Mouse (Mus musculus): ENCODE measurements around the gene Tfeb. TPM values are rescaled to one million over a fixed set of nuclear protein-coding genes. Genes with fewer than 3 reads are reported as not detected.

Gene Tfeb
- polyA plus RNA-seq, 1 experiment = 7.6 TPM

GRCm38 (mm10) chr17:47767081-47767455, 30.2 kb downstream of the Tfeb start:
- H3K79me3 ChIP-seq (ENCODE audit: low read depth) = no peaks in the 10 kb centered on the region
- no peak overlapping the region for H3ac ChIP-seq (ENCODE audit: control insufficient read depth, insufficient read length, low read depth)
- no peaks in the 10 kb centered on the region for H3K27me3 ChIP-seq (ENCODE audit: control insufficient read depth, insufficient read depth, insufficient read length)
- TF ChIP-seq FOSL1 (IDR thresholded peaks at IDR 0.05; ENCODE audit: insufficient read depth, low read length, poor library complexity, severe bottlenecking) = no peak
- no peak for TF ChIP-seq MYOG (IDR thresholded peaks at IDR 0.05; ENCODE audit: control insufficient read depth, extremely low read depth, insufficient read length)
- no peak for TF ChIP-seq USF1 (IDR thresholded peaks at IDR 0.05; ENCODE audit: low read depth)
- TF ChIP-seq CEBPB (IDR thresholded peaks at IDR 0.05; ENCODE audit: low read depth) = no peak
- no peak for TF ChIP-seq MYOD1 (IDR thresholded peaks at IDR 0.05; ENCODE audit: control insufficient read depth, insufficient read length, low read depth)
- H3K79me2 ChIP-seq (ENCODE audit: control insufficient read depth, insufficient read depth) = no peaks in the 10 kb centered on the region
- no peaks in the 10 kb centered on the region for H3K36me3 ChIP-seq (ENCODE audit: control insufficient read depth, insufficient read depth)
- no peak overlapping the region for H3K4me3 ChIP-seq (ENCODE audit: insufficient read depth, poor library complexity, severe bottlenecking)

- Histone ChIP-seq H3K36me3 (ENCODE audit: control insufficient read depth, insufficient read depth) (no peaks in the 10 kb centered on the region), H3K27me3 (ENCODE audit: control insufficient read depth, insufficient read depth, insufficient read length) (no peaks in the 10 kb centered on the region), H3K79me2 (ENCODE audit: control insufficient read depth, insufficient read depth) (no peaks in the 10 kb centered on the region), H3K4me3 (ENCODE audit: insufficient read depth, poor library complexity, severe bottlenecking) (no peak overlapping the region), H3K79me3 (ENCODE audit: low read depth) (no peaks in the 10 kb centered on the region), H3ac (ENCODE audit: control insufficient read depth, insufficient read length, low read depth) (no peak overlapping the region)
- TF ChIP-seq FOSL1 (IDR thresholded peaks at IDR 0.05; ENCODE audit: insufficient read depth, low read length, poor library complexity, severe bottlenecking) (no peak), CEBPB (IDR thresholded peaks at IDR 0.05; ENCODE audit: low read depth) (no peak), USF1 (IDR thresholded peaks at IDR 0.05; ENCODE audit: low read depth) (no peak), MAX (IDR thresholded peaks at IDR 0.05) (no peak), MYOG (IDR thresholded peaks at IDR 0.05; ENCODE audit: control insufficient read depth, extremely low read depth, insufficient read length) (no peak), CTCF (IDR thresholded peaks at IDR 0.05; ENCODE audit: control insufficient read depth, insufficient read depth, insufficient read length) (no peak), MYOD1 (IDR thresholded peaks at IDR 0.05; ENCODE audit: control insufficient read depth, insufficient read length, low read depth) (no peak)
Measured at GRCm38 (mm10) chr17:47767456-47768141, 30.8 kb downstream of the Tfeb start.

GRCm38 (mm10) chr17:47768707-47769276, 32.0 kb downstream of the Tfeb start:
- TF ChIP-seq CTCF (IDR thresholded peaks at IDR 0.05; ENCODE audit: control insufficient read depth, insufficient read depth, insufficient read length) (peak; percentile 48), CEBPB (IDR thresholded peaks at IDR 0.05; ENCODE audit: low read depth) (no peak)
- Histone ChIP-seq H3K79me2 (ENCODE audit: control insufficient read depth, insufficient read depth) (no peaks in the 10 kb centered on the region), H3K4me3 (ENCODE audit: insufficient read depth, poor library complexity, severe bottlenecking) (no peak overlapping the region), H3K36me3 (ENCODE audit: control insufficient read depth, insufficient read depth) (no peaks in the 10 kb centered on the region), H3K27me3 (ENCODE audit: control insufficient read depth, insufficient read depth, insufficient read length) (no peaks in the 10 kb centered on the region), H3ac (ENCODE audit: control insufficient read depth, insufficient read length, low read depth) (no peak overlapping the region), H3K79me3 (ENCODE audit: low read depth) (no peaks in the 10 kb centered on the region)

- Histone ChIP-seq H3ac (ENCODE audit: control insufficient read depth, insufficient read length, low read depth) (no peak overlapping the region), H3K36me3 (ENCODE audit: control insufficient read depth, insufficient read depth) (no peaks in the 10 kb centered on the region), H3K79me3 (ENCODE audit: low read depth) (no peaks in the 10 kb centered on the region), H3K4me3 (ENCODE audit: insufficient read depth, poor library complexity, severe bottlenecking) (no peak overlapping the region), H3K27me3 (ENCODE audit: control insufficient read depth, insufficient read depth, insufficient read length) (no peaks in the 10 kb centered on the region), H3K79me2 (ENCODE audit: control insufficient read depth, insufficient read depth) (no peaks in the 10 kb centered on the region)
- no peak for TF ChIP-seq MYOG (IDR thresholded peaks at IDR 0.05; ENCODE audit: control insufficient read depth, extremely low read depth, insufficient read length)
- TF ChIP-seq CEBPB (IDR thresholded peaks at IDR 0.05; ENCODE audit: low read depth) = no peak
- no peak for TF ChIP-seq MYOD1 (IDR thresholded peaks at IDR 0.05; ENCODE audit: control insufficient read depth, insufficient read length, low read depth)
- no peak for TF ChIP-seq MAX (IDR thresholded peaks at IDR 0.05)
- TF ChIP-seq USF1 (IDR thresholded peaks at IDR 0.05; ENCODE audit: low read depth) = no peak
- no peak for TF ChIP-seq CTCF (IDR thresholded peaks at IDR 0.05; ENCODE audit: control insufficient read depth, insufficient read depth, insufficient read length)
- no peak for TF ChIP-seq FOSL1 (IDR thresholded peaks at IDR 0.05; ENCODE audit: insufficient read depth, low read length, poor library complexity, severe bottlenecking)
Measured at GRCm38 (mm10) chr17:47769389-47770299, 32.8 kb downstream of the Tfeb start.

- Histone ChIP-seq H3K36me3 (ENCODE audit: control insufficient read depth, insufficient read depth) (no peaks in the 10 kb centered on the region), H3K4me3 (ENCODE audit: insufficient read depth, poor library complexity, severe bottlenecking) (no peak overlapping the region), H3K79me3 (ENCODE audit: low read depth) (no peaks in the 10 kb centered on the region), H3K27me3 (ENCODE audit: control insufficient read depth, insufficient read depth, insufficient read length) (no peaks in the 10 kb centered on the region), H3ac (ENCODE audit: control insufficient read depth, insufficient read length, low read depth) (no peak overlapping the region), H3K79me2 (ENCODE audit: control insufficient read depth, insufficient read depth) (no peaks in the 10 kb centered on the region)
- TF ChIP-seq MYOD1 (IDR thresholded peaks at IDR 0.05; ENCODE audit: control insufficient read depth, insufficient read length, low read depth) (no peak), CTCF (IDR thresholded peaks at IDR 0.05; ENCODE audit: control insufficient read depth, insufficient read depth, insufficient read length) (no peak), CEBPB (IDR thresholded peaks at IDR 0.05; ENCODE audit: low read depth) (no peak), USF1 (IDR thresholded peaks at IDR 0.05; ENCODE audit: low read depth) (no peak), FOSL1 (IDR thresholded peaks at IDR 0.05; ENCODE audit: insufficient read depth, low read length, poor library complexity, severe bottlenecking) (no peak), MYOG (IDR thresholded peaks at IDR 0.05; ENCODE audit: control insufficient read depth, extremely low read depth, insufficient read length) (no peak), MAX (IDR thresholded peaks at IDR 0.05) (no peak)
Measured at GRCm38 (mm10) chr17:47773604-47774003, 36.8 kb downstream of the Tfeb start.
